Mouse (Mus musculus) G1E (cell line): ENCODE results near the gene Ankrd17.
A peak's percentile ranks its signal among the peaks of the same experiment; 100 is the strongest.

Experiments
- CTCF ChIP-seq: IDR thresholded peaks from 2 replicates; pipeline ENCODE4 v1.5.1; 2012; ENCODE audit warnings: low read depth, low read length, inconsistent platforms, mixed read lengths
- GATA1 ChIP-seq: IDR thresholded peaks from 2 replicates; pipeline ENCODE4 v1.6.1; 2012; ENCODE audit warnings: borderline replicate concordance, low read length, inconsistent platforms, mixed read lengths
- GATA2 ChIP-seq: IDR thresholded peaks from 2 replicates; pipeline ENCODE4 v1.6.1; 2012; ENCODE audit warnings: low read depth, low read length, inconsistent platforms, borderline replicate concordance
- TAL1 ChIP-seq: conservative IDR thresholded peaks from 2 replicates; pipeline ENCODE4 v1.6.1; 2012; ENCODE audit warnings: low read depth, low read length, inconsistent platforms, mixed read lengths

GRCm38 (mm10) chr5:90364526-90364925 lies 1.9 kb downstream of the Ankrd17 start:
- TF ChIP-seq CTCF: 0 out of 2 replicates have a peak, but pooled peaks have one; percentile 10
- no peak for TF ChIP-seq GATA1
- TF ChIP-seq TAL1: no peak
- no peak for TF ChIP-seq GATA2
